Mouse (Mus musculus) C2C12 (cell line): ENCODE data around the gene Kcnip1. TPM values are rescaled to one million over a fixed set of nuclear protein-coding genes. Genes with fewer than 3 reads are reported as not detected.

Experiments used
- H3K27me3 ChIP-seq: one replicate; pipeline ENCODE4 v1.6.1; 2011; ENCODE audit not compliant: control insufficient read depth, insufficient read depth, insufficient read length
- H3K36me3 ChIP-seq: one replicate; pipeline ENCODE4 v1.6.1; 2011; ENCODE audit not compliant: control insufficient read depth, insufficient read depth
- H3K4me3 ChIP-seq: one replicate; pipeline ENCODE4 v1.5.1; 2011; ENCODE audit warnings: mild to moderate bottlenecking, control low read depth; ENCODE audit not compliant: poor library complexity, insufficient read depth, severe bottlenecking
- H3K79me2 ChIP-seq: one replicate; pipeline ENCODE4 v1.6.1; 2011; ENCODE audit not compliant: control insufficient read depth, insufficient read depth
- H3K79me3 ChIP-seq: one replicate; pipeline ENCODE4 v1.6.1; 2011; ENCODE audit warnings: low read depth, control low read depth
- H3ac ChIP-seq: one replicate; pipeline ENCODE3; 2011; ENCODE audit warnings: low read depth; ENCODE audit not compliant: control insufficient read depth, insufficient read length
- CEBPB ChIP-seq: IDR thresholded peaks from one replicate; pipeline ENCODE4 v1.6.1; 2011; ENCODE audit warnings: low read depth, mild to moderate bottlenecking, control low read depth, moderate library complexity
- CTCF ChIP-seq: IDR thresholded peaks from one replicate; pipeline ENCODE4 v1.5.1; 2011; ENCODE audit not compliant: control insufficient read depth, insufficient read depth, insufficient read length
- FOSL1 ChIP-seq: IDR thresholded peaks from one replicate; pipeline ENCODE4 v1.8.0; 2011; ENCODE audit warnings: mild to moderate bottlenecking, low read length; ENCODE audit not compliant: poor library complexity, insufficient read depth, severe bottlenecking
- MAX ChIP-seq: IDR thresholded peaks from one replicate; pipeline ENCODE4 v1.6.1; 2011; ENCODE audit warnings: mild to moderate bottlenecking, control low read depth
- MYOD1 ChIP-seq: IDR thresholded peaks from one replicate; pipeline ENCODE4 v1.6.1; 2011; ENCODE audit warnings: low read depth; ENCODE audit not compliant: control insufficient read depth, insufficient read length
- MYOG ChIP-seq: IDR thresholded peaks from one replicate; pipeline ENCODE4 v1.6.1; 2011; ENCODE audit not compliant: control insufficient read depth, insufficient read length; ENCODE audit errors: extremely low read depth
- USF1 ChIP-seq: IDR thresholded peaks from one replicate; pipeline ENCODE4 v1.6.1; 2011; ENCODE audit warnings: low read depth, mild to moderate bottlenecking, control low read depth, moderate library complexity
- polyA plus RNA-seq: library from polyadenylated mRNA; unstranded; fragments of >200 nt; fragmentation: generic; extraction: Trizol; gene quantifications from one replicate; pipeline ENCODE4 v1.2.1, GENCODE M21; 2012; ENCODE audit warnings: missing spikeins

Kcnip1 gene
- polyA plus RNA-seq, 1 experiment = not detected

DNA sequence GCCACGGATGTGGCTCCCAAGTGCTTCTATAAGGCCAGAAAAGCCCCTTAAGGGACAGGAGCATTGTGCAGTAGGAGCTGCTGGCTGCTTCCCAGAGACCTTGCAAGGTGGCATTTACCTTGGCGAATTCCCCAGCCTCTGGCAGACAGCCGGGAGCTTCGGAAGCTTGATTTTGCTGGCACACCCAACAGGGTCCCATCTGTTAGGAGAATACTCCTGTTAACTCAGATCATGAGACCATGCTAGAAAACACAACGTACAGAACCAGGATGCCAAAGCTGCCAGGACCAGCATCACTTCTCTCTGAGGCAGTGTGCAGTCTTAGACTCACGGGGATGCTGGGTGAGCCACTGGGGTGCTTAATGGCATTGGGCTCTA lies 165.1 kb downstream of the Kcnip1 start:
- Histone ChIP-seq H3ac (no peak overlapping the region), H3K4me3 (no peak overlapping the region), H3K36me3 (no peaks in the 10 kb centered on the region), H3K79me3 (no peaks in the 10 kb centered on the region), H3K27me3 (peaks cover 3% of the 10 kb centered on the region), H3K79me2 (no peaks in the 10 kb centered on the region)
- TF ChIP-seq FOSL1 (no peak), MAX (no peak), MYOG (no peak), CTCF (no peak), MYOD1 (no peak)

DNA sequence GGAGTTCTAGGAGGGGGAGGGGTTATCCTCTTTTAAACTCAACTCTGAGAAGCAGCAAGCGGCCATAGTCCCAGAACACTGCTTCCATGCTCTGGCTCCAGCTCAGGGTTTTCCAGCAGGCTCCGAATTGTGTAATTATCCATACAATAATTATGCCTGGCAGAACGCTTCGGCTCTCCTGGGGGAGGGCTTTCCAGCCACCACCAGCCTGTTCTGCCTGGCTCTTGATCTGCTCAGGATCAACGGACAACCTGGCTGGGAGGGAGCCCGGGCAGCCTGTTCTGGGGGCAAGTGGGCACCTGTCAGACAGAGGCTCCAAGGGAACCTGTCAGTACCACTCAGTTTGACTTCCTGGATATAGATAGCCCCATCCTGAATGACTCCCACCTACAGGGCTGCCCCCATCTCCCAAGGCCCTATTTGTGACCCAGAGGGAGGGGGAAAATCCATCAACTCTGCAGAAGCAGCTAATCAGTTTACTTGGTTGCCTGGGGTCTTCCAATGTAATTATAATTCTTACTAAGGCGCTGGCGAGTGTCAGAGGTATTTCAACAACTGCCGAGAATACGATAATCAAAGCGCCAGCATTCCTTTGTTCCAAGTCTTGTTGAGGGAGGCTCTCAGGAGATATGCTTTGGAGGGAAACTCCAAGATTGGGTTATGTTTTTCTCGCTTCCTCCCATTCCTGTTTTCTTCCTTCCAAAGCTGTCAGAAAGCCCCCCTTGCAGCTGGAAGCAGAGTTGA lies 165.7 kb downstream of the Kcnip1 start:
- H3ac ChIP-seq = no peak overlapping the region
- H3K27me3 ChIP-seq = peaks cover 3% of the 10 kb centered on the region
- H3K4me3 ChIP-seq = no peak overlapping the region
- H3K79me3 ChIP-seq = no peaks in the 10 kb centered on the region
- H3K36me3 ChIP-seq = no peaks in the 10 kb centered on the region
- H3K79me2 ChIP-seq = no peaks in the 10 kb centered on the region
- TF ChIP-seq MYOD1 (no peak), MYOG (no peak), FOSL1 (no peak), CEBPB (no peak)

DNA sequence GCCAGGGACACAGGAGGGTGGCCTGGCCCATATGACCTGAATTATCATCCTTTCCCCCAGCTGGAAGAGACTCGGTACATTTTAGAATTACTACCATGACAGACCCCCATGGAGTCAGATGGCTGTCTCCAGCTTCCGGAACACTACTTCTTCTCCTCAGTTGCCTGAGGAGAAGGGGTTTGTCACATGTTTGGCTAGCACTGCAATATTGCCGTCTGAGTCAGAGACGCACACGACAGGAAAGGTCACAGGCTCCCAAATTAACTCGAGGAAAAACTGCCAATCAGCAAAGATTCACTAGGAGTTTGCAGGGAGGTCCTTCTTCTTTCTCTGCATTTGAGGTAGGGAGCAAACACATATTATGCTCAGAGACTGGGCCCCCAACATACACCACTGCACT lies 168.2 kb downstream of the Kcnip1 start:
- Histone ChIP-seq H3K36me3 (no peaks in the 10 kb centered on the region), H3K4me3 (no peak overlapping the region), H3K79me2 (no peaks in the 10 kb centered on the region), H3K79me3 (no peaks in the 10 kb centered on the region), H3K27me3 (peaks cover 8% of the 10 kb centered on the region), H3ac (no peak overlapping the region)
- TF ChIP-seq MYOD1 = no peak
- TF ChIP-seq CTCF = no peak
- no peak for TF ChIP-seq USF1
- no peak for TF ChIP-seq MAX
- TF ChIP-seq FOSL1 = no peak
- no peak for TF ChIP-seq CEBPB
- TF ChIP-seq MYOG = no peak

- no peak for TF ChIP-seq MYOG
- TF ChIP-seq MAX = no peak
- no peak for TF ChIP-seq MYOD1
- no peak for TF ChIP-seq CTCF
- no peak for TF ChIP-seq USF1
- no peak for TF ChIP-seq FOSL1
- TF ChIP-seq CEBPB = no peak
- Histone ChIP-seq H3K79me3 (no peaks in the 10 kb centered on the region), H3K36me3 (no peaks in the 10 kb centered on the region), H3ac (no peak overlapping the region), H3K79me2 (no peaks in the 10 kb centered on the region), H3K4me3 (no peak overlapping the region), H3K27me3 (peaks cover 5% of the 10 kb centered on the region)
Observed at GRCm38 (mm10) chr11:33821331-33821730, 171.6 kb downstream of the Kcnip1 start.

DNA sequence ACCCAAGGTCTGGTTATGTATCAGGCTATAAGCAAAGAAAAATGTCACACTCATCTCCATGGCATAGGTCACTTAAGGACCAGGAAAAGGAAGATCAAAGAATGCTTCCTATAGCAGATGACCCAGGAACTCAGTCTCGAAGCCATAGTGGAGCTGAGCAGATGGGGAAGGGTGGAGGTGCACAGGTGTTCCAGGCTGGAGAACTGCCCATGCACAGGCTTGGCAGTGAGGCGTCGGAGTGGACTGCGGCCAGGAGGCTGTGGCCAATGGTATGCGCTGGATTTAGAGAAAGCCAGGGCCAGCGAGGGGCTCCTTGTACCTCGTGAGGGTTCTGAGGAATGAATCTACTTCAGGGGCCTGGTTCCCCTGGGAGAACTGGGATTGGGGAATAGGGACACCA lies 172.1 kb downstream of the Kcnip1 start:
- peaks cover 5% of the 10 kb centered on the region for H3K27me3 ChIP-seq
- H3K36me3 ChIP-seq = no peaks in the 10 kb centered on the region
- no peaks in the 10 kb centered on the region for H3K79me3 ChIP-seq
- TF ChIP-seq FOSL1 (no peak), MYOD1 (no peak), CTCF (no peak), MAX (no peak), USF1 (no peak), CEBPB (no peak), MYOG (no peak)
- no peak overlapping the region for H3ac ChIP-seq
- H3K4me3 ChIP-seq = no peak overlapping the region
- H3K79me2 ChIP-seq = no peaks in the 10 kb centered on the region

GRCm38 (mm10) chr11:33818861-33819503 lies 174.0 kb downstream of the Kcnip1 start:
- H3ac ChIP-seq = no peak overlapping the region
- no peak for TF ChIP-seq FOSL1
- TF ChIP-seq CEBPB = no peak
- TF ChIP-seq MAX = no peak
- no peak for TF ChIP-seq MYOG
- no peak for TF ChIP-seq USF1
- H3K4me3 ChIP-seq = no peak overlapping the region
- H3K27me3 ChIP-seq = peaks cover 5% of the 10 kb centered on the region
- no peaks in the 10 kb centered on the region for H3K79me2 ChIP-seq
- no peaks in the 10 kb centered on the region for H3K36me3 ChIP-seq
- no peaks in the 10 kb centered on the region for H3K79me3 ChIP-seq
